Mouse (Mus musculus) limb, embryonic 13.5 days (tissue): ENCODE measurements around the gene Rtcb. TPM values are rescaled to one million over a fixed set of nuclear protein-coding genes. Genes with fewer than 3 reads are reported as not detected.
A peak's percentile ranks its signal among the peaks of the same experiment; 100 is the strongest.

Experiments used
- ATAC-seq: fragments of 200-750 bp; cut with Nextera tagmentation; 2 replicates; pipeline ENCODE4 v1.8.0; 2017; ENCODE audit warnings: low read depth, moderate number of reproducible peaks, moderate TSS enrichment; ENCODE audit not compliant: low FRiP score
- H3K27ac ChIP-seq: fragments of 300-500 bp; sonication (generic); 2 replicates; pipeline ENCODE4 v1.5.1; 2015; ENCODE audit warnings: inconsistent platforms, mild to moderate bottlenecking, moderate library complexity
- H3K27me3 ChIP-seq: fragments of 300-500 bp; sonication (generic); 2 replicates; pipeline ENCODE4 v1.6.1; 2015; ENCODE audit warnings: mild to moderate bottlenecking, inconsistent platforms
- H3K36me3 ChIP-seq: fragments of 300-500 bp; sonication (generic); 2 replicates; pipeline ENCODE4 v1.6.1; 2015; ENCODE audit warnings: inconsistent platforms, mild to moderate bottlenecking, moderate library complexity
- H3K4me1 ChIP-seq: fragments of 300-500 bp; sonication (generic); 2 replicates; pipeline ENCODE4 v1.6.1; 2015; ENCODE audit warnings: inconsistent platforms
- H3K4me2 ChIP-seq: fragments of 300-500 bp; sonication (generic); replicated peaks from 2 replicates; pipeline ENCODE4 v1.6.1; 2015; ENCODE audit warnings: inconsistent platforms, mild to moderate bottlenecking, moderate library complexity
- H3K4me3 ChIP-seq: fragments of 300-500 bp; sonication (generic); 2 replicates; pipeline ENCODE4 v1.5.1; 2015; ENCODE audit warnings: moderate library complexity, mild to moderate bottlenecking, inconsistent platforms
- H3K9ac ChIP-seq: fragments of 300-500 bp; sonication (generic); 2 replicates; pipeline ENCODE4 v1.6.1; 2015; ENCODE audit warnings: mild to moderate bottlenecking, inconsistent platforms
- H3K9me3 ChIP-seq: fragments of 300-500 bp; sonication (generic); 2 replicates; pipeline ENCODE4 v1.6.1; 2016; ENCODE audit warnings: inconsistent platforms
- WGBS: fragments of 180-500 bp; shearing (Covaris S2); methylation state at CpG from one replicate; pipeline ENCODE4 v1.1.7; 2015; 5-methylcytosine and 5-hydroxymethylcytosine counted together
- polyA plus RNA-seq: library from polyadenylated mRNA; unstranded; fragments of >200 nt; fragmentation: Nextera tagmentation; extraction: Ambion mirVana; gene quantifications from 2 replicates; pipeline ENCODE4 v1.2.1, GENCODE M21; 2015

Gene Rtcb
- 219 and 222 TPM in 2 replicates for polyA plus RNA-seq

DNA sequence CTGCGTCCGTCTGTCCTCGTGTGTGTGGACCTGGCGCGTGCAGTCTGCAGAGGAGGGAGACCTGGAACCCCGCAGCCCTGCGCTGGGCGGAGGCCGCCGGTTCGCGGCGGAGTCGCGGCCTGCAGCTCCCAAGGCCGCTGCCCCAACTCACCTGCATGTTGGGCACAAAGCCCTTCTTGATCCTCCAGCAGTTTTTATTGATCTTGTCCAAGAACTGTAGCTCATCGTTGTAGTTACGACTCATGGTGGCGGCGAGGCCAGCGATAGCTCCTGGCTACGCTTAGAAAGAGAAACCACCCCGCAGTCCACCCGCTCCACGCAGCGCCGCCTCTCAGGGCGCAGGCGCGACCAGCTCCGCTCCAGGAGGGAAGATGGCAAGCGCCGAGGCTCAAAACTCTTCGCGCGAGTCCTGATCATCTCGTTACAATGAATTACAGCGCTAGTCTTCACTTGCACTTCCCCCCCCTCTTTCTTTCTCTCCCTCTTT lies at the start of gene Rtcb:
Gene Rtcb, minus strand, starts transcription at position 360 of the 487 bp plus-strand sequence.
- WGBS = under 1% methylated on average over 38 of the region's 38 CpGs
- H3K27ac ChIP-seq = peak within 1 kb of the TSS; percentile 78; the same call in 1 of the 2 replicates

DNA sequence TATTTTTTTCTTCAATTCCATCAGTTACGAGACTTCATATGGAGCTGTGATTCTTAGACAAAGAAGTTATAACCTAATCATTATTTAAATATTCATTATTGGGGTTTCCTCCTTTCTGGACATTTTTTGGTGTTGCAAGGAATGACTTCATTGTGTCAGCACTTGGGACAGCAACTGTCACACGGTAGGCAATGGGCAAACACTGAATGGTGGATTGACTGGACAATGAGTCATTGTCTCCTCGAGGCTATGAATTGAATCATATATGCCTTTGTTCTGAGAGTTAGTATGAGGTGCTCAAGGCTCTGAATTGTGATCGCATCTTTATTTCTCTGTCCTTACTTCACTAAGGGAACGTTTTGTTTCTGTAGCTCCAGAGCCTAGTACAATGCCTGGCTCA lies 48.8 kb upstream of the Rtcb start:
- H3K9ac ChIP-seq = no peak overlapping the region
- no peaks in the 10 kb centered on the region for H3K27me3 ChIP-seq
- H3K36me3 ChIP-seq = no peaks in the 10 kb centered on the region
- H3K27ac ChIP-seq = no peak overlapping the region
- H3K9me3 ChIP-seq = no peaks in the 10 kb centered on the region
- H3K4me2 ChIP-seq = no peak overlapping the region
- H3K4me3 ChIP-seq = no peak overlapping the region
- ATAC-seq = no peak
- H3K4me1 ChIP-seq = no peaks in the 10 kb centered on the region
- WGBS = 85% methylated on average over 5 of the region's 5 CpGs

More for the DNA sequence above, at the start of gene Rtcb:
- peak within 1 kb of the TSS; percentile 94 for H3K9ac ChIP-seq
- peak; percentile 89 for ATAC-seq
- no peaks in the 10 kb centered on the region for H3K9me3 ChIP-seq
- peaks cover 31% of the 10 kb centered on the region for H3K36me3 ChIP-seq
- H3K4me3 ChIP-seq = peak within 1 kb of the TSS; percentile 96
- no peaks in the 10 kb centered on the region for H3K27me3 ChIP-seq
- H3K4me1 ChIP-seq = peaks cover 10% of the 10 kb centered on the region; the same call in 1 of the 2 replicates
- H3K4me2 ChIP-seq = peak within 1 kb of the TSS; percentile 79

DNA sequence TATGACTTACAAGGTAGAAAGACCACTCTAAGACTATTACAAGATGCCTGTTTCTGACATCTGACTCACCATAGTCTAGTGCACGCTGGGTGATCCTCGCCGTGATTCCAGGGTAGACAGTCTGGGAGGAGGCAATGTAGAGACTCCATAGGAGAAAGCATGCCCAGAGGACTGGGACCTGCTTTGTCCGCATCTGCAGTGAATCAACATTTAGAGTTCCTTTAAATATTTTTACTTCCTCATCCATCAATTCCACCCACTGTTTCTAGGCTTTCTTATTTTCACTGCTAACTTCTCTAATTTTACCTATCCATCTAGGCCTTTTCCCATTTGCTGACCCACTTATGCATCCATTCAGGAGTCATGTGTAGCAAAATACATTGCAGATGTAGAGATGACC lies 42.8 kb upstream of the Rtcb start:
- 93% methylated on average over 4 of the region's 4 CpGs for WGBS
- no peak for ATAC-seq
- Histone ChIP-seq H3K27ac (no peak overlapping the region), H3K36me3 (no peaks in the 10 kb centered on the region), H3K27me3 (no peaks in the 10 kb centered on the region), H3K4me2 (no peak overlapping the region), H3K4me1 (no peaks in the 10 kb centered on the region), H3K9me3 (no peaks in the 10 kb centered on the region), H3K9ac (no peak overlapping the region), H3K4me3 (no peak overlapping the region)

DNA sequence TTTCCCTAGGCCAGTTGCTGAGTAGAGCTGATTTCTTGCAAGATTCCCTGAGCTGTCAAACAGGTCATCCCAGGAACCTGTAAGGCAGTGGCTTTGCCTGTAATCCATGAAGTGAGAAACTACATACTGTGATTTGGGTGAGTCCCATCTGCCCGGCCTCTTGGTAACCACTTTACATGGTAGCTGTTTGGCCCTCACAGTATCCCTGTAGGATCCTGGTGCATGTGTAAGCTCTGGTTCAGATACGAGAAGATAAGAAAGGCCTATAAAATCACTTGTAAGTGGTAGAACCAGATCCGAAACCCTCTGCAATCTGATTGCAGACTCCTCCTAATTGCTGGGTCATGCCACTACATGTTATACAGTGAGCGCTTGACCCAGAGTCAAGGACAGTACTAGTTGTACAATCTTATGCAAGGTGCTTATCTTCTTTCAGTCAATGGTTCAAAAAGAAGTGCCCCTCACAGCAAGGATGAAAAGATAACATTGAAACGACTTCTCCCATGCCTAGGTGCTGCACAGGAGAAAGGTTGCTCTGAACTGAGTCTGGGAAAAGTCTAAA lies 37.0 kb upstream of the Rtcb start:
- no peak for ATAC-seq
- Histone ChIP-seq H3K27me3 (no peaks in the 10 kb centered on the region), H3K4me2 (no peak overlapping the region), H3K9ac (no peak overlapping the region), H3K36me3 (no peaks in the 10 kb centered on the region), H3K27ac (no peak overlapping the region), H3K4me1 (0 out of 2 replicates have a peak, but pooled peaks cover 3% of the 10 kb centered on the region), H3K9me3 (no peaks in the 10 kb centered on the region), H3K4me3 (no peak overlapping the region)
- 74% methylated on average over 5 of the region's 5 CpGs for WGBS

DNA sequence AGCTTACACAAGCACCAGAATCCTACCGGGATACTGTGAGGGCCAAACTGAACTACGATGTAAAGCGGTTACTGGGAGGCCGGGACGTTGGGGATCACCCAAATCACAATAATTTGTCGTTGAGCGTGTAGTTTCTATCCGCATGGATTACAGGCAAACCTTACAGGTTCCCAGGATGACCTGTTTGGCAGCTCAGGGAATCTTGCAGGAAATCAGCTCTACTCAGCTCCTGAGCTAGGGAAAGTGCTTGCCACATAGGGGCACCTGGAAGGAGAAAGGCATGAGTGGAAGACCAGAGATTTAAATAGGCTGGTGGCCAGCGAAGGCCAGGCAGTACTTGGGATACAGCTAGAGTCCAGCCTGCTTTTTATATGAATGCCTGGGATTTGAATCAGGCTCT lies 36.2 kb upstream of the Rtcb start:
- H3K9ac ChIP-seq = no peak overlapping the region
- H3K27ac ChIP-seq = no peak overlapping the region
- ATAC-seq = no peak
- no peak overlapping the region for H3K4me2 ChIP-seq
- H3K9me3 ChIP-seq = no peaks in the 10 kb centered on the region
- H3K27me3 ChIP-seq = no peaks in the 10 kb centered on the region
- H3K4me1 ChIP-seq = 0 out of 2 replicates have a peak, but pooled peaks cover 3% of the 10 kb centered on the region
- H3K4me3 ChIP-seq = no peak overlapping the region
- no peaks in the 10 kb centered on the region for H3K36me3 ChIP-seq
- WGBS = 80% methylated on average over 9 of the region's 9 CpGs

DNA sequence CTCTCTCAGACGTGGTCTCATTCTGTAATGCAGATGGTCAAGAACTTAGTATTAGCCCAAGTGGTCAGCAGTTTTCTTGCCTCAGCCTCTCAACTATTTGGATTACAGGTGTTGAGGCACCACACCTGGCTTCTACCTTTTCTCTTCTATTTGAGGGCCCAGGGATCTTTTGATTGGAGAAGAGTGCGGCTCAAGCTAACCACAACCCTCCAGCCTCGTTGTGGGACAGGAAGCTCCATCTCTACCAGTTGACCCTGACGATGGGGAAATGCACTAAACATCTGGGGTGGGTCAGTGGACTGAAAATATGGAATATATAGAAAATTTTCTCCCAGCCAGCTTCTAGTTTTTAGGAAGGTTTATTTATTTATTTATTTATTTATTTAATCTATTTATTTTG lies 34.8 kb upstream of the Rtcb start:
- Histone ChIP-seq H3K4me3 (no peak overlapping the region), H3K27me3 (no peaks in the 10 kb centered on the region), H3K9ac (no peak overlapping the region), H3K36me3 (no peaks in the 10 kb centered on the region), H3K4me2 (no peak overlapping the region), H3K27ac (no peak overlapping the region), H3K4me1 (0 out of 2 replicates have a peak, but pooled peaks cover 3% of the 10 kb centered on the region), H3K9me3 (no peaks in the 10 kb centered on the region)
- 86% methylated on average over 4 of the region's 4 CpGs for WGBS
- ATAC-seq = no peak

DNA sequence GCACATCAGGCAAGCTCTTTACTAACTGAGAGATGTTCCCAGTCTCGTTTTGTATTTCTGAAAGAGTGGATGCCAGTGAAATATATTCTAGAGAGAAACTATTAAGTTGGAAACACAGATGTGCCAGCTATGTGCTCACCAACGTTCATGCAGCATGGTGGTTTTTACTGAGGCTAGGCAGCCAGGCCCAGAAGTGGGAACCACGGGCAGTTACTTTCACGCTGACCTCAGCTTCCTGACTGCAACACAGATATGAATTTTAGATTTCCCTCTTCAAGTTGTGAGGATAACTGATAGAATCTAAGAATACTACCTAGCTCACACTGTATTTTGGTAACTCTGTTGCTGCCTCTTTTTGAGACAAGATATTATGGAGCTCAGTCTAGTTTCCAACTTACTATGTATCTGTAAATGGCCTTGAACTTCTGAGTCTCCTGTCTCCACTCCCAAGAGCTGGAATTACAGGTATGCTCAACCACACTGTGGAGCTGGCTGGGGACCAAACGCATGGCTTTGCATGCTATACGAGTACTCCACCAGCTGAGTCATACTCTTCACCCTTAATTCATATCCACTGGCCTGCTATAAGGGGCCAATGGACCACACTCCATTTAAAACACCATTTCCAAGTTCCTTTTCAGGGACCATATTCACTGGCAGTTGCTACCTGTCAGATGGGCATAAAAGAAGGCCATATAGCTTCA lies 31.9 kb upstream of the Rtcb start:
- Histone ChIP-seq H3K27me3 (no peaks in the 10 kb centered on the region), H3K4me2 (no peak overlapping the region), H3K36me3 (no peaks in the 10 kb centered on the region), H3K9ac (no peak overlapping the region), H3K4me3 (no peak overlapping the region), H3K4me1 (0 out of 2 replicates have a peak, but pooled peaks cover 3% of the 10 kb centered on the region), H3K9me3 (no peaks in the 10 kb centered on the region), H3K27ac (no peak overlapping the region)
- no peak for ATAC-seq
- 72% methylated on average over 6 of the region's 6 CpGs for WGBS

DNA sequence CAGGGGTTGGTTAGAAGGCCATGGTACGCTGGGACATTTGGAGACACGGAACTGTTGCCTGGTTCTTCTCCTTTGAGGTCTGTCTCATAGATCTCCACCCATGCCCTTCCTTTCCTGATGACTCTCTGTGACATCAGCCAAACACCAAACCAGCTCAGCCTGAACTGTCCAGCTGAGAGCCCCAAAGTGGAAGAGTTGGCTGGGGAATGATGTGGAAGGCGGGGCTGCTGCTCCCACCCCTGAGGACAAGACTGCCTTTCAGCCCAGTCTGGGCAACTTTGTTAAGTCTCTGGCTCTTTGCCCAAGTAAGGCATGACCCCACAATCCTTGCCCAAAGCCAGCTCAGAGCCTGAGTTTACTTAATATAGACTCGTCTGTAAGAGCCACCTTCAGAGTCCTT lies 15.3 kb upstream of the Rtcb start:
- no peak overlapping the region for H3K4me2 ChIP-seq
- no peaks in the 10 kb centered on the region for H3K4me1 ChIP-seq
- no peaks in the 10 kb centered on the region for H3K36me3 ChIP-seq
- H3K27me3 ChIP-seq = no peaks in the 10 kb centered on the region
- H3K9me3 ChIP-seq = no peaks in the 10 kb centered on the region
- 75% methylated on average over 4 of the region's 4 CpGs for WGBS
- H3K4me3 ChIP-seq = no peak overlapping the region
- no peak for ATAC-seq
- no peak overlapping the region for H3K9ac ChIP-seq
- H3K27ac ChIP-seq = no peak overlapping the region

DNA sequence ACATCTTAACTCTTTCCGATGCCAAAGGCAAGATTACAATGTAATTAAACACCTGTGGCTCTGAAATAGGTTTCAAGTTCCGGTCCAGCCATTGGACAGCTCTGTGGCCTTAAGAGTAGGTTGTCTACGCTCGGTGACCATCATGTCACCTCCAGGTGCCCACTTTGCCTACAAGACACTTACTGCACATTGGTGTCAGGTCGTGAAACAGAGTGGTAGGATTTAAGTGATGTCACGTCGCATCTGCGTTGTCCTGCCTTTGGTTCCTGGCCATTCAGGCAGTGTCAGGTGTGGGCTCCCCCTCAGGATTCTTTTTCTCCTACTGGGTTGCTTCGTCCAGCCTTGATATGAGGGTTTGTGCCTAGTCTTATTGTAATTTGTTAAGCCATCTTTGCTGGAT lies 14.2 kb upstream of the Rtcb start:
- no peaks in the 10 kb centered on the region for H3K9me3 ChIP-seq
- no peak overlapping the region for H3K4me3 ChIP-seq
- no peaks in the 10 kb centered on the region; the same call in 1 of the 2 replicates for H3K27me3 ChIP-seq
- H3K27ac ChIP-seq = no peak overlapping the region
- H3K9ac ChIP-seq = no peak overlapping the region
- no peak for ATAC-seq
- 87% methylated on average over 9 of the region's 9 CpGs for WGBS
- H3K4me2 ChIP-seq = no peak overlapping the region
- H3K4me1 ChIP-seq = no peaks in the 10 kb centered on the region
- H3K36me3 ChIP-seq = no peaks in the 10 kb centered on the region

DNA sequence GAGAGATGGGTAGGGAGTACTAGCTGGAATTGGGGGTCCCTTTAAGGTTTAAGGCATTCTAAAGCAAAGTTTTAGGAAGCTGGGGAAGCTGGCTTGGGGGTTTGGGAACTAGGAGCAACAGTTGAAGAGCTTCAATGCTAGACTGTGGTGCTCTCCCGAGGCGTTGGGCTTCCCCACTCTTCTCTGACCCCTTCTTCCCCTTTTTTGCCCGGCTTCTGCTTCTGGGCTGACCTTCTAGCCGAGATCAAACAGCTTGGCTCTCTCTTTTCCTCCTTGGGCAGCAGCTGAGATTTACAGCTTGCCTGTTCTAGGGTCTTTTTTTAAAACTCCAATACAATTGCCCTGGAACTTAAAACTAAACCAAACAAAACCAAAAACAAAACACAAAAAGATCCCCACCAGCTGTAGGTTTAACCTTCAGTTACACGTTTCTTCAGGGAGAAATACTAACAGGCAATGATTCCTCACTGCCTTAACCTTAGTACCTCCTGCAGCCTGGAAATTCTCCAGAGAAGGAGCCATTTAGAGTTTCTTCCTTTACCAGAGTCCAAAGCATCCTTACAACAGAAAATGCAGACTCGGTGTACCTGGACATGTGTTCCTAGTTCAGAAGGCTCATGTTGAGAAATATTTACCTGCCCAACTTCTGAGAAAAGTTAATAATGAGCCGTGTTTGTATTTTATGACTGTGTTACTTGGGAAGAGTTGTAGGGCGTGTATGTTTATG lies 12.4 kb upstream of the Rtcb start:
- Histone ChIP-seq H3K9ac (no peak overlapping the region), H3K36me3 (no peaks in the 10 kb centered on the region), H3K4me3 (no peak overlapping the region), H3K27ac (no peak overlapping the region), H3K4me1 (no peaks in the 10 kb centered on the region), H3K27me3 (peaks cover 5% of the 10 kb centered on the region; the same call in 1 of the 2 replicates), H3K4me2 (no peak overlapping the region), H3K9me3 (no peaks in the 10 kb centered on the region)
- 32% methylated on average over 8 of the region's 8 CpGs for WGBS
- no peak for ATAC-seq

DNA sequence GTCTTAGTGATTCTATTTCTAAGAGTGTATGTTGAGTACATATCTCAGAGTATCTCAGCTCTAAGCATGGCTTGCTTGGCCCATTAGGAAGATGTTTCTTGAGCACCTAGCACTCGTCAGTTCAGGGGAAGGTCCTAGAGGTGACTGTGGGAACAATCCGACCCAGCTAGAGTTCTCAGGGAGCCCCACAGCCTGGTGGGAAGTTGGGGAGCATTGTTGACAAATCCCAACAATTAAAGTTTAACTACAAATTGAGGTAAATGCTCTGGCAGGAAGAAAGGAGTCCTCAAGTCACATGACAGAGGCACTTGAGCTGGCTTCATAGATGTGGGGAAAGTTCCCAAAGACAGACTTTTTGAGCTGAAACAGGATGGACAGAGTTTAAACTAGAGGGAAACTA lies 11.1 kb upstream of the Rtcb start:
- no peaks in the 10 kb centered on the region for H3K36me3 ChIP-seq
- peaks cover 5% of the 10 kb centered on the region; the same call in 1 of the 2 replicates for H3K27me3 ChIP-seq
- no peak overlapping the region for H3K4me2 ChIP-seq
- H3K9me3 ChIP-seq = no peaks in the 10 kb centered on the region
- no peak overlapping the region for H3K4me3 ChIP-seq
- ATAC-seq = no peak
- H3K9ac ChIP-seq = no peak overlapping the region
- H3K27ac ChIP-seq = no peak overlapping the region
- WGBS = 43% methylated on average over 2 of the region's 2 CpGs
- H3K4me1 ChIP-seq = no peaks in the 10 kb centered on the region

DNA sequence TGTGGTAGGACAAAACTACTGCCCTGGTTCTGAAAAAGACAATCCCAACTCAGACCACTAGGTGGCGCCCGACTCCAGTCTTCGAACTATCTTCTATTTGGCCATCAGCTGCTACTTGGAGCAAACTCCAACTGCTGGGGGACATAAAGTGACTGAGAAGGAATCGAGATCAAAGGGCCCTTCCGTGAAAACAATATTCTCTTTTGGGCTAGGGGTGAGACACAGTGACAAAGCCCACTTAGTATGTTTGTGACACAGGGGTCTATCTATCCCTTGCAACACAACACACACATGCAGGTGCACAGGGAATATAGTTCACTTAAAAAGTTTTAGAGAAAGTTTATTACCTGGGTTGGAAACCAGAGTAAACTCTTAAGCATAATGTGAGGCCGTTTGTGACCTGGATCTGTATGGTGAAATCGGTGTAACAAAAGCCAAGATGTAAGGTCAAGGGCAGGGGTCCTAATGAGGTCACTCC lies 10.6 kb upstream of the Rtcb start:
- no peak overlapping the region for H3K9ac ChIP-seq
- no peaks in the 10 kb centered on the region for H3K4me1 ChIP-seq
- H3K4me2 ChIP-seq = no peak overlapping the region
- no peak overlapping the region for H3K27ac ChIP-seq
- no peak overlapping the region for H3K4me3 ChIP-seq
- no peak for ATAC-seq
- WGBS = 13% methylated on average over 7 of the region's 7 CpGs
- H3K9me3 ChIP-seq = no peaks in the 10 kb centered on the region
- no peaks in the 10 kb centered on the region for H3K36me3 ChIP-seq
- peaks cover 5% of the 10 kb centered on the region; the same call in 1 of the 2 replicates for H3K27me3 ChIP-seq
